Comparison of ENCODE assay signal across 21 mouse cellular contexts in the genomic region with DNA sequence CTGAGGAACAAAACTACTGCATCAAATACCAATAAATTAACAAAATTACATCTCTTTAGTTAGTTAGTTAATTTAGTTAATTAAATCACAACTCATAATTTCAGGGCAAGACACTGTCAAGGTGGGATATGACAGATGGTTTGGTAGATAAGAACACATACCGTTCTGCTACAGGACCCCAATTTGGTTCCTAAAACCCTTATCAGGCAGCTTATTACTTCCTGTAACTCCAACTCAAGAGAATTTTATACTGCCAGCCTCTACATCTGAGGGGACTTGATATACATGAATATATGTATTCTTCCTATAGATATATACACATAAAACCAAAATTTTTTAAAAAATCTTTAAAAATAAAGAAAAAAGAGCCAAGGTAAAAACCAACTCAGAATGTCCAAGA.
"Had no signal": no experiment of that assay in that cellular context is flagged by ENCODE, and none has a peak within 500 bp of the region (broad histone marks: within the 10 kb centered on the region; RNA-seq: fewer than 3 reads in every experiment).

No protein-coding gene starts in this region.

- H3K27ac ChIP-seq: liver, embryonic 15.5 days; lung, embryonic 15.5 days; macrophage; midbrain, embryonic 10.5 days; midbrain, embryonic 12.5 days; neural tube, embryonic 13.5 days; neural tube, embryonic 15.5 days had no signal

- ATAC-seq: liver, postnatal 0 days; lung, postnatal 0 days had no signal

- H3K9me3 ChIP-seq: liver, embryonic 15.5 days; lung, embryonic 15.5 days; midbrain, embryonic 10.5 days; midbrain, embryonic 12.5 days; neural tube, embryonic 13.5 days; neural tube, embryonic 15.5 days had no signal

- DNase-seq: liver, postnatal 0 days; lung, adult 2 months; lung, postnatal 14 days; lung, postnatal 36 days; midbrain, embryonic 14.5 days; retina, postnatal 1 day; right cerebral cortex, adult 18-20 months; right cerebral cortex, postnatal 25 days; right cerebral cortex, postnatal 4 days; spleen, adult 18-20 months; thymus, adult 2 months; thymus, postnatal 25 days; thymus, postnatal 4 days had no signal

- H3K36me3 ChIP-seq: midbrain, embryonic 12.5 days; neural tube, embryonic 15.5 days had no signal

- H3K4me1 ChIP-seq: liver, embryonic 15.5 days; lung, embryonic 15.5 days; midbrain, embryonic 10.5 days; midbrain, embryonic 12.5 days; neural tube, embryonic 13.5 days; neural tube, embryonic 15.5 days had no signal

- H3K27me3 ChIP-seq: liver, embryonic 15.5 days; lung, embryonic 15.5 days; midbrain, embryonic 12.5 days; neural tube, embryonic 13.5 days; neural tube, embryonic 15.5 days had no signal

- H3K4me3 ChIP-seq: liver, embryonic 15.5 days; lung, embryonic 15.5 days; midbrain, embryonic 10.5 days; midbrain, embryonic 12.5 days; neural tube, embryonic 13.5 days; neural tube, embryonic 15.5 days had no signal
